Mouse (Mus musculus): ENCODE measurements around the gene Gna15. TPM values are rescaled to one million over a fixed set of nuclear protein-coding genes. Genes with fewer than 3 reads are reported as not detected.

Gna15 gene
- polyA plus RNA-seq, 1 experiment from 2014 or later: 0.94 TPM

DNA sequence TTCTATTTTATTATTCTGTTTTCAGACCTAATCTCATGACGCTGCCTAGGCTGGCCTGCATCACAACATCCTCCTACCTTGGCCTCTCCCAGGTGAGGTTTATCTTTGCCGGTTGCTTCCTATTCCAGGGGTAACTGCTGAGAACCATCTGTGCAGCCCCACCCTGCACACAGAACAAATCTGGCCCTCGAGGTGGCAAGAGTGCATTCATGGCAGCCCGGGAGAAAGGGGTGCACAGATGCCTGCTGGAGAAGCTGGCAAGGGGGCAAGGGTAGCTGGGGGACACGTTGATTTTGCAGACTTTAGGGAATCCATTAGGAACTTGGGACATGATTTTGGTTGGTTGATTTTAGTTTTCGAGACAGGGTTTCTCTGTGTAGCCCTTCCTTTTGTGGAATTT is 65.8 kb downstream of the Gna15 start:
- no peak overlapping the region for H3K4me2 ChIP-seq (replicated peaks)
- H3K9me3 ChIP-seq: no peaks in the 10 kb centered on the region
- peaks cover 13% of the 10 kb centered on the region for H3K36me3 ChIP-seq
- no peak for ATAC-seq
- peaks cover 86% of the 10 kb centered on the region for H3K27me3 ChIP-seq
- H3K9ac ChIP-seq (replicated peaks): no peak overlapping the region
- H3K27ac ChIP-seq: no peak overlapping the region
- WGBS: 86% methylated on average over 6 of the region's 6 CpGs
- H3K4me1 ChIP-seq (replicated peaks): no peaks in the 10 kb centered on the region; the same call in 1 of the 2 replicates
- no peak overlapping the region for H3K4me3 ChIP-seq (replicated peaks)

GRCm38 (mm10) chr10:81457624-81458023 is 66.4 kb downstream of the Gna15 start:
- no peaks in the 10 kb centered on the region for H3K9me3 ChIP-seq
- peaks cover 9% of the 10 kb centered on the region for H3K36me3 ChIP-seq
- WGBS: 85% methylated on average over 8 of the region's 8 CpGs
- H3K4me1 ChIP-seq (replicated peaks): no peaks in the 10 kb centered on the region; the same call in 1 of the 2 replicates
- H3K9ac ChIP-seq (replicated peaks): no peak overlapping the region
- ATAC-seq: no peak
- H3K27ac ChIP-seq: no peak overlapping the region
- H3K4me3 ChIP-seq (replicated peaks): no peak overlapping the region
- H3K27me3 ChIP-seq: peaks cover 86% of the 10 kb centered on the region
- no peak overlapping the region for H3K4me2 ChIP-seq (replicated peaks)

DNA sequence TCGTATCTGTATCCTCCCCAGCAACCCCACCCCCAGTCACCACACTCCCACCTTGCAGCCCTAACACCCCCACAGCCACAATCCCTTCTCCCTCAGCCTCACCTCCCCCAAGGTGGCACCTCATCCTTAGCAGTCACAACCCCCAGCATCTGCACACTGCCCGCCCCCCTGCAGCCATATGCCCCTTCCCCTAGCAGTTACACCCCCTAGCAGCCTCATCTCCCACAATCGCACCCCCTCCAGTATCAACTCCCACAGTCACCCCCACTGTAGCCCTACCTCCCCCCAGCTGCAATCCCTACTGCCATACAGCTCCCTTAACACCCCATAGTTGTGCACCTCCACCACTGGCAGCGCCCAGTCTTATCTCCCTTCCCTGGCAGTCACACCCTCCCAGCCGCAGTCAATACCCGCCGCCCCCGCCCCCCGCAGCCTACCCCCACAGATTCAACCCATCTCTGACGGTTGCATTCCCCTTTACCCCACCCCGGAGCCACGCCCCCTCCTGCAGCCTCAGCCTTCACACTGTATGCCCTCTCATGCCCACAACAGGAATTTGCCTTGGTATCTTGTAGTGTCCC is 67.0 kb downstream of the Gna15 start:
- peaks cover 86% of the 10 kb centered on the region for H3K27me3 ChIP-seq
- H3K9me3 ChIP-seq: no peaks in the 10 kb centered on the region
- 63% methylated on average over 12 of the region's 12 CpGs for WGBS
- no peak overlapping the region for H3K4me2 ChIP-seq (replicated peaks)
- ATAC-seq: no peak
- H3K4me3 ChIP-seq (replicated peaks): no peak overlapping the region
- H3K4me1 ChIP-seq (replicated peaks): no peaks in the 10 kb centered on the region; the same call in 1 of the 2 replicates
- H3K27ac ChIP-seq: no peak overlapping the region
- H3K36me3 ChIP-seq: peaks cover 4% of the 10 kb centered on the region
- no peak overlapping the region for H3K9ac ChIP-seq (replicated peaks)

DNA sequence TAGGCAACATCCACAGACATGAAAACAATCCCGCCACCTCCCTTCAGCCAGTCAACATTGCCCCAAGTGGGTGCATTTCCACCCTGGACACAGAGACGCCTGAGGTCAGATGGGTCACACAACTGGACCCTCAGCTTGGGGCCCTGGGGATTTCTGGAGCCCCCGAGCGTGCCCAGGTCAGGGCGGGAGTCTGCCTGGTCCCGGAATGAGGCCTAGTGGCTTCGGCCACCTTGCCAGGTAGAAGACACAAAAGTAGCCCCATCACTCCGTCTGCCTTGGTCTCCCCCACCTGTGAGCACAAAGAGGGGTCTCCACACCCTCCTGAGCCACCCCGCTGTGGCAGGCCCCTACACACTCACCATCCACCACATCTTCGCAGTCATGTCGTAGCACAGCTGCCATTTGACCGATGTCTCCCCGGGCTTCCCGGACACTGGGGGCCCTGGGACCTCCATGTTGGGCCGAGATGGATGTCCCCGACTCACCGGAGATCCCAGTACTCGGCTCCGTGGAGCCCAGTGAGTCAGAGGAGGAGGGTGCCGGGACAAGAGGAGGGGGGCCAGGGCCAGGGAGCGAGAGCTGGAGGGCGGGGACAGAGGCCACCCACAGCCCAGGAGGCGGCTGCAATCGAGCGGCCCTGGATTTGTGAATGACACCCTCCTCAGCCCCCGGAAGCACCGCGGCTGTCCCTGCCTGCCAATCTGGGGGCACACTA is 68.7 kb downstream of the Gna15 start, which contains the start of gene Nfic:
Gene Nfic, minus strand, starts transcription at position 455 of the 715 bp plus-strand sequence.
- Histone ChIP-seq H3K9ac (replicated peaks) (no peak within 1 kb of the TSS), H3K27me3 (peaks cover 86% of the 10 kb centered on the region), H3K4me3 (replicated peaks) (no peak within 1 kb of the TSS), H3K27ac (no peak within 1 kb of the TSS), H3K4me2 (replicated peaks) (no peak within 1 kb of the TSS), H3K9me3 (no peaks in the 10 kb centered on the region), H3K4me1 (replicated peaks) (no peaks in the 10 kb centered on the region; the same call in 1 of the 2 replicates), H3K36me3 (no peaks in the 10 kb centered on the region)
- no peak for ATAC-seq
- WGBS: 67% methylated on average over 28 of the region's 28 CpGs

GRCm38 (mm10) chr10:81454106-81454505 is 69.9 kb downstream of the Gna15 start:
- 83% methylated on average over 2 of the region's 2 CpGs for WGBS
- Histone ChIP-seq H3K4me1 (replicated peaks) (no peaks in the 10 kb centered on the region), H3K9me3 (no peaks in the 10 kb centered on the region), H3K4me2 (replicated peaks) (no peak overlapping the region), H3K36me3 (no peaks in the 10 kb centered on the region), H3K4me3 (replicated peaks) (no peak overlapping the region), H3K27ac (no peak overlapping the region), H3K27me3 (peaks cover 76% of the 10 kb centered on the region), H3K9ac (replicated peaks) (no peak overlapping the region)
- no peak for ATAC-seq

DNA sequence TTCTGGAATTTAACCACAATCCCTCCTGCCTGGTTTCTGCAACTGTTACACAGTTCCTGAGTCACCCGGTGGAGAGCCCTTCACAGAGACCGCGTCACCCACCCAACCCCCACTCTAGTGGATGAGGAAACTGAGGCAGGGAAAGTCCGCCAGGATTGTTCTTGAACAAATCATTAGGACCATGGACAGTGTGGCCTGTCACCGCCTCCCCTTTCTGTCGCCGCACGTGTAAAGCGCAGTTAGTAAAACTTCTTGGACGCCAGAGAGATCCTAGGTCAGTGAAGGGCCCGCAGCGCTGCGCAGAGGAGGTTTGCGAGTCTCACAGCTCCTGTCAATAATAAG is 71.1 kb downstream of the Gna15 start:
- Histone ChIP-seq H3K36me3 (no peaks in the 10 kb centered on the region), H3K9me3 (no peaks in the 10 kb centered on the region), H3K9ac (replicated peaks) (no peak overlapping the region; the same call in 1 of the 2 replicates), H3K27ac (no peak overlapping the region), H3K27me3 (peaks cover 74% of the 10 kb centered on the region), H3K4me2 (replicated peaks) (no peak overlapping the region), H3K4me3 (replicated peaks) (no peak overlapping the region), H3K4me1 (replicated peaks) (no peaks in the 10 kb centered on the region)
- WGBS: 5% methylated on average over 14 of the region's 14 CpGs
- no peak for ATAC-seq

Small RNA genes lying within 50 kb of the gene (microRNA-seq; reads per million reads assigned to microRNA genes)
- gene Gm25595: not detected

Other genes with a start within 250 kb of the Gna15 start
- gene Tjp3, start 232.6 kb downstream of the Gna15 start, polyA plus RNA-seq (2015; fragmentation: Nextera tagmentation; extraction: Ambion mirVana): 4.9 and 5.5 TPM in 2 replicates
- 92.8 and 99.6 TPM in 2 replicates for gene Pip5k1c, start 231.3 kb downstream of the Gna15 start, polyA plus RNA-seq (2015; fragmentation: Nextera tagmentation; extraction: Ambion mirVana)
- gene Cactin, start 203.1 kb downstream of the Gna15 start, polyA plus RNA-seq (2015; fragmentation: Nextera tagmentation; extraction: Ambion mirVana): 35.5 and 35.8 TPM in 2 replicates
- 4.7 and 4.9 TPM in 2 replicates for gene Tbxa2r, start 195.5 kb downstream of the Gna15 start, polyA plus RNA-seq (2015; fragmentation: Nextera tagmentation; extraction: Ambion mirVana)
- not detected in 2 replicates for gene Gipc3, start 181.0 kb downstream of the Gna15 start, polyA plus RNA-seq (2015; fragmentation: Nextera tagmentation; extraction: Ambion mirVana)
- gene Hmg20b, start 173.7 kb downstream of the Gna15 start, polyA plus RNA-seq (2015; fragmentation: Nextera tagmentation; extraction: Ambion mirVana): 46.5 and 49.8 TPM in 2 replicates
- 8.8 and 10.1 TPM in 2 replicates for gene Mfsd12, start 166.7 kb downstream of the Gna15 start, polyA plus RNA-seq (2015; fragmentation: Nextera tagmentation; extraction: Ambion mirVana)
- 0.44 and 0.70 TPM in 2 replicates for gene 4930404N11Rik, start 158.4 kb downstream of the Gna15 start, polyA plus RNA-seq (2015; fragmentation: Nextera tagmentation; extraction: Ambion mirVana)
- 127 and 133 TPM in 2 replicates for gene Fzr1, start 145.7 kb downstream of the Gna15 start, polyA plus RNA-seq (2015; fragmentation: Nextera tagmentation; extraction: Ambion mirVana)
- 73.5 TPM in 2 replicates for gene Dohh, start 139.8 kb downstream of the Gna15 start, polyA plus RNA-seq (2015; fragmentation: Nextera tagmentation; extraction: Ambion mirVana)
- gene Gm48551, start 139.8 kb downstream of the Gna15 start, polyA plus RNA-seq (2015; fragmentation: Nextera tagmentation; extraction: Ambion mirVana): 6.9 and 7.2 TPM in 2 replicates
- 1.2 and 2.1 TPM in 2 replicates for gene Gm48552, start 135.2 kb downstream of the Gna15 start, polyA plus RNA-seq (2015; fragmentation: Nextera tagmentation; extraction: Ambion mirVana)
- 1.4 and 1.9 TPM in 2 replicates for gene Smim24, start 131.2 kb downstream of the Gna15 start, polyA plus RNA-seq (2015; fragmentation: Nextera tagmentation; extraction: Ambion mirVana)
- 13.1 and 15.2 TPM in 2 replicates for gene Nfic, start 68.6 kb downstream of the Gna15 start, polyA plus RNA-seq (2015; fragmentation: Nextera tagmentation; extraction: Ambion mirVana)
- gene Celf5, start 41.5 kb downstream of the Gna15 start, polyA plus RNA-seq (2015; fragmentation: Nextera tagmentation; extraction: Ambion mirVana): 75.5 and 79.4 TPM in 2 replicates
- 57.1 and 58.2 TPM in 2 replicates for gene Ncln, start 27.8 kb downstream of the Gna15 start, polyA plus RNA-seq (2015; fragmentation: Nextera tagmentation; extraction: Ambion mirVana)
- 0.64 and 0.77 TPM in 2 replicates for gene S1pr4, start 24.1 kb downstream of the Gna15 start, polyA plus RNA-seq (2015; fragmentation: Nextera tagmentation; extraction: Ambion mirVana)
- gene Gna11, start 21.0 kb upstream of the Gna15 start, polyA plus RNA-seq (2015; fragmentation: Nextera tagmentation; extraction: Ambion mirVana): 74.5 and 77.1 TPM in 2 replicates
- gene Aes, start 35.3 kb upstream of the Gna15 start, polyA plus RNA-seq (2015; fragmentation: Nextera tagmentation; extraction: Ambion mirVana): 451 and 572 TPM in 2 replicates
- gene Tle2, start 50.3 kb upstream of the Gna15 start, polyA plus RNA-seq (2015; fragmentation: Nextera tagmentation; extraction: Ambion mirVana): 23.6 and 26.2 TPM in 2 replicates
- gene Tle6, start 76.8 kb upstream of the Gna15 start, polyA plus RNA-seq (2015; fragmentation: Nextera tagmentation; extraction: Ambion mirVana): 2.8 and 4.4 TPM in 2 replicates
- gene BC025920, start 82.0 kb upstream of the Gna15 start, polyA plus RNA-seq (2015; fragmentation: Nextera tagmentation; extraction: Ambion mirVana): 2.9 and 3.0 TPM in 2 replicates
- gene Sirt6, start 103.6 kb upstream of the Gna15 start, polyA plus RNA-seq (2015; fragmentation: Nextera tagmentation; extraction: Ambion mirVana): 64.7 and 67.4 TPM in 2 replicates
- 8.5 and 9.3 TPM in 2 replicates for gene Ankrd24, start 104.3 kb upstream of the Gna15 start, polyA plus RNA-seq (2015; fragmentation: Nextera tagmentation; extraction: Ambion mirVana)
- 6.7 and 6.9 TPM in 2 replicates for gene Gm10778, start 124.8 kb upstream of the Gna15 start, polyA plus RNA-seq (2015; fragmentation: Nextera tagmentation; extraction: Ambion mirVana)
- 22.7 TPM in 2 replicates for gene Zfp433, start 180.6 kb upstream of the Gna15 start, polyA plus RNA-seq (2015; fragmentation: Nextera tagmentation; extraction: Ambion mirVana)
- gene Gm3055, start 246.9 kb upstream of the Gna15 start, polyA plus RNA-seq (2015; fragmentation: Nextera tagmentation; extraction: Ambion mirVana): 16.4 and 19.3 TPM in 2 replicates